Mouse (Mus musculus) small intestine, adult 2 months (tissue): ENCODE measurements around the gene Mre11a.

Source experiments
- CTCF ChIP-seq: fragments of 200-500 bp; IDR thresholded peaks from 2 replicates; pipeline ENCODE4 v1.5.1; 2012; ENCODE audit warnings: low read depth, mild to moderate bottlenecking, control low read depth, inconsistent platforms, low read length, moderate library complexity, mixed read lengths; ENCODE audit not compliant: insufficient replicate concordance, insufficient read length; ENCODE audit errors: extremely low read depth
- POLR2A ChIP-seq: fragments of 200-500 bp; IDR thresholded peaks from 2 replicates; pipeline ENCODE4 v1.6.1; 2012; ENCODE audit warnings: low read depth, mild to moderate bottlenecking, control low read depth, inconsistent platforms, low read length, moderate library complexity

- no peak for TF ChIP-seq POLR2A
- TF ChIP-seq CTCF = no peak
Measured at GRCm38 (mm10) chr9:14806786-14807185, 22.3 kb downstream of the Mre11a start.
